Mouse (Mus musculus): Measurements from ENCODE around the gene Ccr4. TPM values are rescaled to one million over a fixed set of nuclear protein-coding genes. Genes with fewer than 3 reads are reported as not detected.

The Ccr4 gene
- total and polyA plus RNA-seq, 2 experiments = 0.09 to 0.29 TPM

GRCm38 (mm10) chr9:114471892-114472291, 32.8 kb downstream of the Ccr4 start:
- Histone ChIP-seq H3K27me3 (ENCODE audit: control insufficient read depth, insufficient read depth, low read length) (no peaks in the 10 kb centered on the region), H3K36me3 (ENCODE audit: control insufficient read depth, insufficient read depth, low read length) (no peaks in the 10 kb centered on the region), H3K79me2 (ENCODE audit: control insufficient read depth, insufficient read depth, low read length) (no peaks in the 10 kb centered on the region), H3K9ac (ENCODE audit: low read depth, low read length) (no peak overlapping the region), H3K4me3 (ENCODE audit: insufficient read depth, low read depth, low read length) (no peak overlapping the region), H3K27ac (replicated peaks; ENCODE audit: insufficient read depth, low read depth, low read length) (no peak overlapping the region), H3K4me1 (ENCODE audit: control insufficient read depth, insufficient read depth, low read length) (no peaks in the 10 kb centered on the region)
- TF ChIP-seq CTCF (IDR thresholded peaks at IDR 0.05; ENCODE audit: low read depth, low read length) = no peak
- 90% methylated on average over 7 of the region's 7 CpGs for WGBS
- no peak for DNase-seq (ENCODE audit: extremely low read depth, low read depth, low spot score)

DNA sequence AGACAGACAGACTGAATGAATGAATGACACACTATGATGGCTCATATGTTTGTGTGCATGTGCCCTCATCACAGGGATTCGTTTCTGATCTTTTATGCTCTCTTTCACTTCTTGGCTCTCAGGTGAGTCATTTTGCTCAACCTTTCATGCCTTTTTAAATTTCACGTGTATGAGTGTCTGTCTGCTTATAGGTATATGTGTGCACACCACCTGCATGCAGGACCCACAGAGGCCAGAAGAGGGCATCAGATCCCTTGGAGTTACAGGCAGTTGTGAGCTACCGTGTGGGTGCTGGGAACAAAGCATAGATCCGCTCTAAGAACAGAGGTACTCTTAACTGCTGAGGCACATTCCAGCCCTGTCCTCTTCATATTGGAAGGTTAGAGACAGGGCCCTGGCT, 36.0 kb downstream of the Ccr4 start:
- no peak overlapping the region for H3K9ac ChIP-seq (ENCODE audit: low read depth, low read length)
- WGBS = 99% methylated on average over 4 of the region's 4 CpGs
- no peaks in the 10 kb centered on the region for H3K27me3 ChIP-seq (ENCODE audit: control insufficient read depth, insufficient read depth, low read length)
- no peak overlapping the region for H3K27ac ChIP-seq (replicated peaks; ENCODE audit: insufficient read depth, low read depth, low read length)
- TF ChIP-seq CTCF (IDR thresholded peaks at IDR 0.05; ENCODE audit: low read depth, low read length) (0 out of 2 replicates have a peak, but pooled peaks have one; percentile 2), POLR2A (IDR thresholded peaks at IDR 0.05; ENCODE audit: extremely low read depth, insufficient read depth, low read length) (no peak)
- H3K36me3 ChIP-seq (ENCODE audit: control insufficient read depth, insufficient read depth, low read length) = peaks cover 4% of the 10 kb centered on the region; the same call in 1 of the 2 replicates
- H3K79me2 ChIP-seq (ENCODE audit: control insufficient read depth, insufficient read depth, low read length) = no peaks in the 10 kb centered on the region
- no peak overlapping the region for H3K4me3 ChIP-seq (ENCODE audit: insufficient read depth, low read depth, low read length)
- H3K4me1 ChIP-seq (ENCODE audit: control insufficient read depth, insufficient read depth, low read length) = no peaks in the 10 kb centered on the region
- DNase-seq (ENCODE audit: extremely low read depth, low read depth, low spot score) = no peak

- 92% methylated on average over 5 of the region's 5 CpGs for WGBS
- Histone ChIP-seq H3K27me3 (ENCODE audit: control insufficient read depth, insufficient read depth, low read length) (no peaks in the 10 kb centered on the region), H3K27ac (replicated peaks; ENCODE audit: insufficient read depth, low read depth, low read length) (no peak overlapping the region), H3K36me3 (ENCODE audit: control insufficient read depth, insufficient read depth, low read length) (peaks cover 4% of the 10 kb centered on the region; the same call in 1 of the 2 replicates), H3K9ac (ENCODE audit: low read depth, low read length) (no peak overlapping the region), H3K4me3 (ENCODE audit: insufficient read depth, low read depth, low read length) (no peak overlapping the region), H3K4me1 (ENCODE audit: control insufficient read depth, insufficient read depth, low read length) (no peaks in the 10 kb centered on the region), H3K79me2 (ENCODE audit: control insufficient read depth, insufficient read depth, low read length) (no peaks in the 10 kb centered on the region)
- no peak for DNase-seq (ENCODE audit: extremely low read depth, low read depth, low spot score)
- TF ChIP-seq CTCF (IDR thresholded peaks at IDR 0.05; ENCODE audit: low read depth, low read length) (no peak), POLR2A (IDR thresholded peaks at IDR 0.05; ENCODE audit: extremely low read depth, insufficient read depth, low read length) (no peak)
Observed at GRCm38 (mm10) chr9:114468217-114468616, 36.5 kb downstream of the Ccr4 start.

- Histone ChIP-seq H3K4me1 (ENCODE audit: control insufficient read depth, insufficient read depth, low read length) (no peaks in the 10 kb centered on the region), H3K4me3 (ENCODE audit: insufficient read depth, low read depth, low read length) (no peak overlapping the region), H3K79me2 (ENCODE audit: control insufficient read depth, insufficient read depth, low read length) (no peaks in the 10 kb centered on the region), H3K27ac (replicated peaks; ENCODE audit: insufficient read depth, low read depth, low read length) (no peak overlapping the region), H3K9ac (ENCODE audit: low read depth, low read length) (no peak overlapping the region), H3K36me3 (ENCODE audit: control insufficient read depth, insufficient read depth, low read length) (peaks cover 6% of the 10 kb centered on the region; the same call in 1 of the 2 replicates), H3K27me3 (ENCODE audit: control insufficient read depth, insufficient read depth, low read length) (no peaks in the 10 kb centered on the region)
- 90% methylated on average over 7 of the region's 7 CpGs for WGBS
- no peak for DNase-seq (ENCODE audit: extremely low read depth, low read depth, low spot score)
- no peak for TF ChIP-seq POLR2A (IDR thresholded peaks at IDR 0.05; ENCODE audit: extremely low read depth, insufficient read depth, low read length)
- TF ChIP-seq CTCF (IDR thresholded peaks at IDR 0.05; ENCODE audit: low read depth, low read length) = no peak
Observed at GRCm38 (mm10) chr9:114466871-114467270, 37.8 kb downstream of the Ccr4 start.

- no peak for DNase-seq (ENCODE audit: extremely low read depth, low read depth, low spot score)
- peaks cover 8% of the 10 kb centered on the region; the same call in 1 of the 2 replicates for H3K36me3 ChIP-seq (ENCODE audit: control insufficient read depth, insufficient read depth, low read length)
- H3K27ac ChIP-seq (replicated peaks; ENCODE audit: insufficient read depth, low read depth, low read length) = no peak overlapping the region
- TF ChIP-seq CTCF (IDR thresholded peaks at IDR 0.05; ENCODE audit: low read depth, low read length) (no peak), POLR2A (IDR thresholded peaks at IDR 0.05; ENCODE audit: extremely low read depth, insufficient read depth, low read length) (no peak)
- no peak overlapping the region for H3K4me3 ChIP-seq (ENCODE audit: insufficient read depth, low read depth, low read length)
- no peaks in the 10 kb centered on the region for H3K4me1 ChIP-seq (ENCODE audit: control insufficient read depth, insufficient read depth, low read length)
- no peaks in the 10 kb centered on the region for H3K27me3 ChIP-seq (ENCODE audit: control insufficient read depth, insufficient read depth, low read length)
- H3K79me2 ChIP-seq (ENCODE audit: control insufficient read depth, insufficient read depth, low read length) = no peaks in the 10 kb centered on the region
- H3K9ac ChIP-seq (ENCODE audit: low read depth, low read length) = no peak overlapping the region
- WGBS = 82% methylated on average over 6 of the region's 6 CpGs
Observed at GRCm38 (mm10) chr9:114465442-114465841, 39.3 kb downstream of the Ccr4 start.

- DNase-seq (ENCODE audit: extremely low read depth, low read depth, low spot score) = no peak
- no peaks in the 10 kb centered on the region for H3K4me1 ChIP-seq (ENCODE audit: control insufficient read depth, insufficient read depth, low read length)
- peaks cover 10% of the 10 kb centered on the region; the same call in 1 of the 2 replicates for H3K36me3 ChIP-seq (ENCODE audit: control insufficient read depth, insufficient read depth, low read length)
- TF ChIP-seq POLR2A (IDR thresholded peaks at IDR 0.05; ENCODE audit: extremely low read depth, insufficient read depth, low read length) (no peak), CTCF (IDR thresholded peaks at IDR 0.05; ENCODE audit: low read depth, low read length) (no peak)
- H3K27ac ChIP-seq (replicated peaks; ENCODE audit: insufficient read depth, low read depth, low read length) = no peak overlapping the region
- H3K4me3 ChIP-seq (ENCODE audit: insufficient read depth, low read depth, low read length) = no peak overlapping the region
- 95% methylated on average over 7 of the region's 7 CpGs for WGBS
- H3K9ac ChIP-seq (ENCODE audit: low read depth, low read length) = no peak overlapping the region
- no peaks in the 10 kb centered on the region for H3K27me3 ChIP-seq (ENCODE audit: control insufficient read depth, insufficient read depth, low read length)
- no peaks in the 10 kb centered on the region for H3K79me2 ChIP-seq (ENCODE audit: control insufficient read depth, insufficient read depth, low read length)
Observed at GRCm38 (mm10) chr9:114462569-114462968, 42.1 kb downstream of the Ccr4 start.
